Mouse (Mus musculus) liver, embryonic 12.5 days (tissue): Measurements from ENCODE around the gene Snx19. TPM values are rescaled to one million over a fixed set of nuclear protein-coding genes. Genes with fewer than 3 reads are reported as not detected.
A peak's percentile ranks its signal among the peaks of the same experiment; 100 is the strongest.

Source experiments
- ATAC-seq: fragments of 200-750 bp; cut with Nextera tagmentation; 2 replicates; pipeline ENCODE4 v1.8.0; 2017; ENCODE audit warnings: moderate number of reproducible peaks, mild to moderate bottlenecking, moderate library complexity
- H3K27ac ChIP-seq: fragments of 300-500 bp; sonication (generic); 2 replicates; pipeline ENCODE4 v1.5.1; 2016; ENCODE audit warnings: mild to moderate bottlenecking
- H3K27me3 ChIP-seq: fragments of 300-500 bp; sonication (generic); replicated peaks from 2 replicates; pipeline ENCODE4 v1.6.1; 2016; ENCODE audit warnings: mild to moderate bottlenecking, moderate library complexity
- H3K36me3 ChIP-seq: fragments of 300-500 bp; sonication (generic); 2 replicates; pipeline ENCODE4 v1.6.1; 2016; ENCODE audit warnings: mild to moderate bottlenecking, moderate library complexity
- H3K4me1 ChIP-seq: fragments of 300-500 bp; sonication (generic); 2 replicates; pipeline ENCODE4 v1.6.1; 2016
- H3K4me2 ChIP-seq: fragments of 300-500 bp; sonication (generic); 2 replicates; pipeline ENCODE4 v1.6.1; 2016; ENCODE audit warnings: mild to moderate bottlenecking, moderate library complexity
- H3K4me3 ChIP-seq: fragments of 300-500 bp; sonication (generic); 2 replicates; pipeline ENCODE4 v1.5.1; 2016; ENCODE audit warnings: mild to moderate bottlenecking, moderate library complexity
- H3K9ac ChIP-seq: fragments of 300-500 bp; sonication (generic); 2 replicates; pipeline ENCODE4 v1.6.1; 2016; ENCODE audit warnings: mild to moderate bottlenecking, moderate library complexity
- H3K9me3 ChIP-seq: fragments of 300-500 bp; sonication (generic); replicated peaks from 2 replicates; pipeline ENCODE4 v1.6.1; 2016; ENCODE audit warnings: mild to moderate bottlenecking, moderate library complexity
- WGBS: fragments of 180-500 bp; shearing (Covaris S2); methylation state at CpG from one replicate; pipeline ENCODE4 v1.1.7; 2016; ENCODE audit not compliant: insufficient replicate concordance; 5-methylcytosine and 5-hydroxymethylcytosine counted together
- polyA plus RNA-seq: library from polyadenylated mRNA; unstranded; fragments of >200 nt; fragmentation: Nextera tagmentation; extraction: Ambion mirVana; gene quantifications from 2 replicates; pipeline ENCODE4 v1.2.1, GENCODE M21; 2016

The Snx19 gene
- polyA plus RNA-seq, 1 experiment from 2014 or later = 8.4 TPM

DNA sequence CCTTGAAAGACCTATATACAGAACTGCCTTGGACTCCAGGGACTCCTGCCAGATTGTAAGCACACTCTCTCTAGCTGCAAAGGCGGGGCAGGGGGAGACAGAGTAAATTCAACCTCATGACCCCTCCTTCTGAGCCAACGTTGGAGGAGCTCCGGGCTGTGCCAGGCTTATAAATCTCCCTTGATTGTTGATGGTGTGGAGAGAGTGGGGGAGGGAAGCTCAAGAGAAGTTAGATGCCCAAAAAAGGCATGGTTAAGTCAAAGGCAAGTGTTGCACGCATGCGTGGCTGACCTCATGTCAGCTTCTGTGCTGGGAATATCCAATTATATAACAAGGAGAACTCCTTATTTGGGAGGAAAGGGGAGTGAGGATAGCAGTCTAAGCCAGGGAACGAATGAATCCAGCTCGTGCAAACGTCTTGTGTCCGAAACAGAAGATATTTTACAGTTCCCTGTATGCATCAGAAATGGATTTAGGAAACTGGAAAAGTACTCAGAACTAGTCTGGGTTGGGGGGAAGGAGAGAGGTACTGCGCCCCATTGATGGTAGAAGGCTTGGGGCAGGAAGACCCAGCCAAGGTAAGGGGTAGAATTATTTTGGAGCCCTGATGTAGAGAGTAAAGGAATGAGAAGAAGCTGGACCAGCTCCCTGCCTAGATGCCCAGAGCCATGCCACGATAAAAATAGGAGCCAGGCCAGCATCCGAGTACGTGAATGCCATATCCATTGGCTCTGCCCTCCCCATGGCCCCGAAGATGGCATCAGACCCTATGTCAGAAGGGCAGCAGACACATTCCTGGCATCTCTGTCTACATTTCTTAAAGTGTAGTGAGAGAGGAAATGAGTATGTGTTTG, 18.6 kb downstream of the Snx19 start:
- peaks cover 76% of the 10 kb centered on the region for H3K36me3 ChIP-seq
- no peaks in the 10 kb centered on the region for H3K27me3 ChIP-seq
- no peak for ATAC-seq
- H3K4me1 ChIP-seq = no peaks in the 10 kb centered on the region
- 76% methylated on average over 14 of the region's 14 CpGs for WGBS
- no peak overlapping the region for H3K27ac ChIP-seq
- H3K4me2 ChIP-seq = no peak overlapping the region
- H3K9me3 ChIP-seq = no peaks in the 10 kb centered on the region
- H3K4me3 ChIP-seq = no peak overlapping the region
- no peak overlapping the region for H3K9ac ChIP-seq

DNA sequence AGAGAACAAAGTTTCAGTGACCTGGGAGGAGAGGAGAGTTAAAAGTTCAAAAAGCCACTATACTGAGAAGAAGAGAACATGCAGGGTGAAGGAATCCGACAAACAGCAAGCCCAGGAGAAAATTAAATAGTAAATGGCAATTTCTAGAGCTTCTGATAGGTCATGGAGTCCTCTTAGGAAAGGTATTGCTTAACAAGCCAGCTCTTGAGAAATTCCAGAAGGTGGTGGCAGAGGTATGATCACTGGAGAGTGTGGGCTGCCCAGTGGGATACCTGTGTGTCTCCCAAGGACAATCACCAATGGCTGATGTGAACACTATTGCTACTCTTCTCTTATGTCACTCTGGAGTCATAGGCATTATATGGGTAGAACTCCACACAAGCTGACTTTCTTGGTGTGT, 19.2 kb downstream of the Snx19 start:
- Histone ChIP-seq H3K4me1 (no peaks in the 10 kb centered on the region), H3K27me3 (no peaks in the 10 kb centered on the region), H3K9ac (no peak overlapping the region), H3K4me2 (no peak overlapping the region), H3K27ac (no peak overlapping the region), H3K4me3 (no peak overlapping the region), H3K36me3 (peaks cover 75% of the 10 kb centered on the region), H3K9me3 (no peaks in the 10 kb centered on the region)
- 79% methylated on average over 1 of the region's 1 CpGs for WGBS
- no peak for ATAC-seq

- H3K27ac ChIP-seq = no peak overlapping the region
- WGBS = 58% methylated on average over 4 of the region's 4 CpGs
- no peaks in the 10 kb centered on the region for H3K4me1 ChIP-seq
- H3K4me2 ChIP-seq = no peak overlapping the region
- H3K9ac ChIP-seq = no peak overlapping the region
- no peak overlapping the region for H3K4me3 ChIP-seq
- H3K9me3 ChIP-seq = no peaks in the 10 kb centered on the region
- H3K27me3 ChIP-seq = no peaks in the 10 kb centered on the region
- ATAC-seq = no peak
- H3K36me3 ChIP-seq = peaks cover 67% of the 10 kb centered on the region
These were observed 21.6 kb downstream of the Snx19 start for GRCm38 (mm10) chr9:30448459-30448858.

GRCm38 (mm10) chr9:30449862-30450261, 23.0 kb downstream of the Snx19 start:
- Histone ChIP-seq H3K4me1 (no peaks in the 10 kb centered on the region), H3K9ac (no peak overlapping the region), H3K9me3 (no peaks in the 10 kb centered on the region), H3K4me3 (no peak overlapping the region), H3K27ac (no peak overlapping the region), H3K4me2 (no peak overlapping the region), H3K36me3 (peaks cover 53% of the 10 kb centered on the region), H3K27me3 (no peaks in the 10 kb centered on the region)
- ATAC-seq = no peak
- WGBS = 68% methylated on average over 2 of the region's 2 CpGs

GRCm38 (mm10) chr9:30450834-30451233, 23.9 kb downstream of the Snx19 start:
- Histone ChIP-seq H3K4me2 (no peak overlapping the region), H3K9ac (no peak overlapping the region), H3K36me3 (peaks cover 46% of the 10 kb centered on the region), H3K4me3 (no peak overlapping the region), H3K27me3 (no peaks in the 10 kb centered on the region), H3K4me1 (no peaks in the 10 kb centered on the region), H3K27ac (no peak overlapping the region), H3K9me3 (no peaks in the 10 kb centered on the region)
- ATAC-seq = no peak
- WGBS = 71% methylated on average over 2 of the region's 2 CpGs

GRCm38 (mm10) chr9:30454527-30454926, 27.6 kb downstream of the Snx19 start:
- no peak for ATAC-seq
- WGBS = 83% methylated on average over 2 of the region's 2 CpGs
- H3K4me3 ChIP-seq = no peak overlapping the region

GRCm38 (mm10) chr9:30456250-30456649, 29.3 kb downstream of the Snx19 start:
- H3K27me3 ChIP-seq = no peaks in the 10 kb centered on the region
- no peak overlapping the region for H3K27ac ChIP-seq
- H3K4me3 ChIP-seq = no peak overlapping the region
- H3K9ac ChIP-seq = no peak overlapping the region
- WGBS = 51% methylated on average over 6 of the region's 6 CpGs
- no peak overlapping the region for H3K4me2 ChIP-seq
- no peak for ATAC-seq
- no peaks in the 10 kb centered on the region for H3K9me3 ChIP-seq
- peaks cover 16% of the 10 kb centered on the region for H3K36me3 ChIP-seq
- no peaks in the 10 kb centered on the region for H3K4me1 ChIP-seq

More at GRCm38 (mm10) chr9:30454527-30454926, 27.6 kb downstream of the Snx19 start:
- Histone ChIP-seq H3K9me3 (no peaks in the 10 kb centered on the region), H3K27ac (no peak overlapping the region), H3K9ac (no peak overlapping the region), H3K36me3 (peaks cover 23% of the 10 kb centered on the region), H3K4me2 (no peak overlapping the region), H3K27me3 (no peaks in the 10 kb centered on the region), H3K4me1 (no peaks in the 10 kb centered on the region)

GRCm38 (mm10) chr9:30460501-30460900, 33.6 kb downstream of the Snx19 start:
- Histone ChIP-seq H3K4me1 (no peaks in the 10 kb centered on the region), H3K27ac (no peak overlapping the region), H3K36me3 (peaks cover 26% of the 10 kb centered on the region), H3K4me2 (no peak overlapping the region), H3K4me3 (no peak overlapping the region), H3K9ac (no peak overlapping the region), H3K9me3 (no peaks in the 10 kb centered on the region), H3K27me3 (no peaks in the 10 kb centered on the region)
- ATAC-seq = no peak
- WGBS = 77% methylated on average over 8 of the region's 8 CpGs

GRCm38 (mm10) chr9:30464661-30465060, 37.8 kb downstream of the Snx19 start:
- Histone ChIP-seq H3K9me3 (no peaks in the 10 kb centered on the region), H3K27ac (no peak overlapping the region), H3K36me3 (peaks cover 29% of the 10 kb centered on the region), H3K4me3 (no peak overlapping the region), H3K4me2 (no peak overlapping the region), H3K27me3 (no peaks in the 10 kb centered on the region), H3K4me1 (no peaks in the 10 kb centered on the region), H3K9ac (no peak overlapping the region)
- whole genome bisulfite sequencing = 61% methylated on average over 4 of the region's 4 CpGs
- ATAC-seq = no peak

DNA sequence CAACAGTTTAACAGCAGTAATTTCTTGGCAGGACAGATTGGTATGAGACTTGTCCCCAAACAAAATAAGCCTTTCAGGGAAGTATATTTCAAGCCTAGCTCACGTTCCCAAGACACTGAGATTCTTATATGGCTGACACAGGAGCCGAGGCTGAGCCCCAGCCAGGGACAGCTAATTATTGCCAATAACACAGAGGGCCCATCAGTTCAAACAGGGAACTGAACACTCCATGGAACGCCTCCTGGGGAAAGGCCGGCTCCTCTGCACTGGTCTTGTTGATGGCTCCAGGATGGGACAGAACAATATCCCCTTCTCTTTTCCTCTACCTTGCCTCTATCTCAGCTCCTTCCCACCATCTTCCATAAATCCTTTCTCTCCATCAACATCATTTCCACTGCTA, 53.1 kb downstream of the Snx19 start:
- H3K9me3 ChIP-seq = no peaks in the 10 kb centered on the region
- no peak overlapping the region for H3K9ac ChIP-seq
- no peak overlapping the region for H3K4me3 ChIP-seq
- no peaks in the 10 kb centered on the region for H3K36me3 ChIP-seq
- no peaks in the 10 kb centered on the region for H3K4me1 ChIP-seq
- H3K4me2 ChIP-seq = no peak overlapping the region
- no peak for ATAC-seq
- 49% methylated on average over 4 of the region's 4 CpGs for WGBS
- H3K27ac ChIP-seq = no peak overlapping the region
- H3K27me3 ChIP-seq = no peaks in the 10 kb centered on the region

DNA sequence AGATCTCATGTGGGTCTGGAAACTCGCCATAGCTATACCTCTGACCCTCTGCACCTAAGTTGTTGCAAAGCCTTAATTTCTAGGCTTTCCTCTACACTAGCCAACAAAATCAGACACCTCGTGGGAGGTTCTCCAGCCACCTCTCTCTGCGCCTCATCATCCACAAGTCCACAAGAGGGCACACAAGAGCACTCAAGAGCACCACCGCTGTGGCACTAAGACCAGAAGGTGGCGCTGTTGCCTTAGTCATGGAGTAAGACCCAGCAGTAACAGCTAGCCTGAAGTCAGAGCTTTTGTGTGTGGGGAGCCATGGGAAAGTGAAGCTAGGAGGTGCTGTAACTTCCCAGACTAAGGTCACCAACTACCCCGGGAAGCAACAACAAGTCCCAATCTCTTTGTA, 53.6 kb downstream of the Snx19 start:
- no peak overlapping the region for H3K27ac ChIP-seq
- 3% methylated on average over 6 of the region's 6 CpGs for WGBS
- H3K36me3 ChIP-seq = no peaks in the 10 kb centered on the region
- H3K4me1 ChIP-seq = no peaks in the 10 kb centered on the region
- H3K9me3 ChIP-seq = no peaks in the 10 kb centered on the region
- H3K4me3 ChIP-seq = no peak overlapping the region
- ATAC-seq = peak; percentile 35
- H3K9ac ChIP-seq = no peak overlapping the region
- no peaks in the 10 kb centered on the region for H3K27me3 ChIP-seq
- no peak overlapping the region for H3K4me2 ChIP-seq

GRCm38 (mm10) chr9:30482116-30482515, 55.2 kb downstream of the Snx19 start:
- Histone ChIP-seq H3K27ac (no peak overlapping the region), H3K9me3 (no peaks in the 10 kb centered on the region), H3K36me3 (no peaks in the 10 kb centered on the region), H3K9ac (no peak overlapping the region), H3K27me3 (no peaks in the 10 kb centered on the region), H3K4me3 (no peak overlapping the region), H3K4me2 (no peak overlapping the region), H3K4me1 (no peaks in the 10 kb centered on the region)
- WGBS = 65% methylated on average over 4 of the region's 4 CpGs
- ATAC-seq = no peak

- Histone ChIP-seq H3K27me3 (no peaks in the 10 kb centered on the region), H3K27ac (no peak overlapping the region), H3K36me3 (no peaks in the 10 kb centered on the region), H3K9ac (no peak overlapping the region), H3K4me3 (no peak overlapping the region), H3K4me1 (no peaks in the 10 kb centered on the region), H3K9me3 (no peaks in the 10 kb centered on the region), H3K4me2 (no peak overlapping the region)
- WGBS = 71% methylated on average over 3 of the region's 3 CpGs
- ATAC-seq = no peak
These were observed 57.3 kb downstream of the Snx19 start for GRCm38 (mm10) chr9:30484183-30484582.
